Mouse (Mus musculus) heart, embryonic 16.5 days (tissue): ENCODE measurements at regions not wholly inside any gene's neighbourhood (a gene's known extent, or its start where the extent isn't known, plus 50 kb on each side); places are given as distances from the start of the nearest gene placed in this dataset.
"Not testable (repeated sequence)": the region's sequence is repeated elsewhere in the genome, so short reads cannot be mapped to it uniquely, and the experiment has no call there.

Experiments used
- ATAC-seq: fragments of 200-750 bp; cut with Nextera tagmentation; replicated peaks from 2 replicates; pipeline ENCODE4 v1.8.0; 2017; ENCODE audit warnings: moderate number of reproducible peaks; ENCODE audit not compliant: insufficient read depth, low FRiP score; ENCODE audit errors: extremely low read depth
- H3K27ac ChIP-seq: fragments of 300-500 bp; sonication (generic); 2 replicates; pipeline ENCODE4 v1.5.1; 2014; ENCODE audit warnings: mild to moderate bottlenecking, low read length, control low read depth, moderate library complexity
- H3K27me3 ChIP-seq: fragments of 300-500 bp; sonication (generic); 2 replicates; pipeline ENCODE4 v1.6.1; 2014; ENCODE audit warnings: low read length, mixed read lengths; ENCODE audit not compliant: control insufficient read depth, insufficient read depth
- H3K36me3 ChIP-seq: fragments of 300-500 bp; sonication (generic); 2 replicates; pipeline ENCODE4 v1.6.1; 2014; ENCODE audit not compliant: control insufficient read depth, insufficient read depth
- H3K4me1 ChIP-seq: fragments of 300-500 bp; sonication (generic); 2 replicates; pipeline ENCODE4 v1.6.1; 2014; ENCODE audit warnings: low read length, mixed read lengths; ENCODE audit not compliant: control insufficient read depth, insufficient read depth
- H3K4me2 ChIP-seq: fragments of 300-500 bp; sonication (generic); 2 replicates; pipeline ENCODE4 v1.6.1; 2014; ENCODE audit warnings: low read depth, mild to moderate bottlenecking, control low read depth, low read length
- H3K4me3 ChIP-seq: fragments of 300-500 bp; sonication (generic); 2 replicates; pipeline ENCODE4 v1.5.1; 2014; ENCODE audit warnings: mild to moderate bottlenecking, control low read depth, low read length
- H3K9ac ChIP-seq: fragments of 300-500 bp; sonication (generic); 2 replicates; pipeline ENCODE4 v1.6.1; 2014; ENCODE audit warnings: low read length, control low read depth
- H3K9me3 ChIP-seq: fragments of 300-500 bp; sonication (generic); replicated peaks from 2 replicates; pipeline ENCODE4 v1.6.1; 2016; ENCODE audit warnings: low read length; ENCODE audit not compliant: control insufficient read depth
- WGBS: fragments of 180-500 bp; shearing (Covaris S2); extraction: QIAGEN DNeasy Blood & Tissue Kit; methylation state at CpG from one replicate; pipeline ENCODE4 v1.1.7; 2014; 5-methylcytosine and 5-hydroxymethylcytosine counted together

DNA sequence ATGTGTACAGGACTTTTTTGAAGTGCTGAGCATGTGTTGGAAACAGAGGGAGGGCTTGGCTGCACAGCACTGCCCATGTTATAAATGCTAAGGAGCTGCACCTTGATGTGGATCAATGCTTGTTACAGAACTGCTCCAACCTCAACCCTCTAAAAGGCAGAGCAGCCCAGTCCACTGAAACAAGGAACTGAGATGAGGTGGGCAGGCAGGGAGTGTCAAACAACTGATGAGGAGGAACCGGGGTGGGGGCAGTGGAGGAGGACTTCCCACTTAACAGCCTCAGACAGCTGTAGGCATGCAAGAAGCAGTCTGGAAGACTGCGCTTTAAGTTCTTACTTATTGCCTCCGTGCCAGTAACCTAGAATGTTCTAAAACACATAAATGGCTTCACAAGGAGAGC lies 51.1 kb upstream of the AU015836 start:
- not testable (repeated sequence) for H3K27me3 ChIP-seq, H3K4me1 ChIP-seq, H3K4me3 ChIP-seq, H3K9me3 ChIP-seq, H3K4me2 ChIP-seq, H3K27ac ChIP-seq, ATAC-seq, H3K9ac ChIP-seq, H3K36me3 ChIP-seq
- 75% methylated on average over 2 of the region's 3 CpGs for WGBS
